Mouse (Mus musculus) forebrain, embryonic 12.5 days (tissue): ENCODE results near the gene Pigc. TPM values are rescaled to one million over a fixed set of nuclear protein-coding genes. Genes with fewer than 3 reads are reported as not detected.

Experiments used
- ATAC-seq: fragments of 200-750 bp; cut with Nextera tagmentation; 2 replicates; pipeline ENCODE4 v1.8.0; 2017; ENCODE audit warnings: moderate TSS enrichment; ENCODE audit not compliant: low FRiP score
- H3K27ac ChIP-seq: fragments of 300-500 bp; sonication (generic); 2 replicates; pipeline ENCODE4 v1.5.1; 2016; ENCODE audit warnings: mild to moderate bottlenecking
- H3K27me3 ChIP-seq: fragments of 300-500 bp; sonication (generic); 2 replicates; pipeline ENCODE4 v1.6.1; 2016; ENCODE audit warnings: mild to moderate bottlenecking
- H3K36me3 ChIP-seq: fragments of 300-500 bp; sonication (generic); replicated peaks from 2 replicates; pipeline ENCODE4 v1.6.1; 2016; ENCODE audit warnings: mild to moderate bottlenecking
- H3K4me1 ChIP-seq: fragments of 300-500 bp; sonication (generic); 2 replicates; pipeline ENCODE4 v1.6.1; 2016
- H3K4me2 ChIP-seq: fragments of 300-500 bp; sonication (generic); 2 replicates; pipeline ENCODE4 v1.6.1; 2016; ENCODE audit warnings: mild to moderate bottlenecking, moderate library complexity
- H3K4me3 ChIP-seq: fragments of 300-500 bp; sonication (generic); replicated peaks from 2 replicates; pipeline ENCODE4 v1.5.1; 2016; ENCODE audit warnings: mild to moderate bottlenecking
- H3K9ac ChIP-seq: fragments of 300-500 bp; sonication (generic); 2 replicates; pipeline ENCODE4 v1.6.1; 2016; ENCODE audit warnings: mild to moderate bottlenecking
- H3K9me3 ChIP-seq: fragments of 300-500 bp; sonication (generic); 2 replicates; pipeline ENCODE4 v1.6.1; 2016
- WGBS: fragments of 180-500 bp; shearing (Covaris S2); methylation state at CpG from one replicate; pipeline ENCODE4 v1.1.7; 2016; 5-methylcytosine and 5-hydroxymethylcytosine counted together
- polyA plus RNA-seq: library from polyadenylated mRNA; unstranded; fragments of >200 nt; fragmentation: Nextera tagmentation; extraction: Ambion mirVana; gene quantifications from 2 replicates; pipeline ENCODE4 v1.2.1, GENCODE M21; 2016

Gene Pigc
- 29.1 and 29.4 TPM in 2 replicates for polyA plus RNA-seq

DNA sequence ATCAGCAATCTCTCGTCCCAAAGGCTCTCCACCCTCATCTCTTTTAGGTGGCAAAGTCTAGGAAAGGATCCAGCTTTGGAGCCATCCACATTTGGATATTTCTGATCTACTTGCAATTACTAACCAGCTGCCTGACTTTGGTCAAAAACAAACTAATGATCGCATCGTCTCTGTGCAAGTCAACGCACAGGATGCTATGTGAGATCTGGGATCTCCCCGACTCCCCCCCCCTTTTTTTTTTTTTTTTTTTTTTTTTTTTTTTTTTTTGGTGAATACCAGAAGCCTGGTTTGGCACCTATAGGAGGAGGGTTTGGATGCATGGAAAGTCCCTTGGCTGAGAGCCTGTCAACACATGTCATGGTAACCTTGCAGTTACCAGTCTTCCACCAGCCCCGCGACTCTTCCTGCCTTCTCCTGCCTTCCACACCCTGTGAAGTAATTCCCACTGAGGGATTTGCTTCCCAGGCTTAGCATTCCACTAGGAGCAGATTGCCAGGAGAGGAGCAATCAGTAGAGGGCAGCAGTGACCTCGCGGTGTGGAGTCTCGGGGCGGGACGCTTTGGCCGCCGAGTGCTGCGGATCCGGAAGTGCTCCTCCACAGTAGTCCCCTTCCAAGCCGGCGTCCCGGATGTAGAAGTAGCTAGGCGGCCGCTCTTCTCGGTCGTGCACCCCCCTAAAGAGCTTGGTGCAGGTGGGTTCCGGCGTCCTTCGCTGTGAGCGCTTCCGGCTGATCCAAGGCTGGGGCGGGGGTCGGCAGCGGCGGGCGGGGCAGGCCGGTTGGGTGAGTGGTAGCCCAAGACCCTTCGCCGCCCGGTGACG, at the start of gene Pigc:
Gene Pigc (plus strand): TSS at position 598 of the 819 bp plus-strand sequence.
- Histone ChIP-seq H3K27ac (peak within 1 kb of the TSS; percentile 81; the same call in 1 of the 2 replicates), H3K4me3 (peak within 1 kb of the TSS; percentile 69), H3K4me1 (peaks cover 11% of the 10 kb centered on the region), H3K4me2 (peak within 1 kb of the TSS; percentile 52), H3K9me3 (no peaks in the 10 kb centered on the region), H3K27me3 (0 out of 2 replicates have a peak, but pooled peaks cover under 1% of the 10 kb centered on the region), H3K9ac (peak within 1 kb of the TSS; percentile 72), H3K36me3 (peaks cover 6% of the 10 kb centered on the region; the same call in 1 of the 2 replicates)
- WGBS = 4% methylated on average over 38 of the region's 38 CpGs
- ATAC-seq = peak; percentile 99

DNA sequence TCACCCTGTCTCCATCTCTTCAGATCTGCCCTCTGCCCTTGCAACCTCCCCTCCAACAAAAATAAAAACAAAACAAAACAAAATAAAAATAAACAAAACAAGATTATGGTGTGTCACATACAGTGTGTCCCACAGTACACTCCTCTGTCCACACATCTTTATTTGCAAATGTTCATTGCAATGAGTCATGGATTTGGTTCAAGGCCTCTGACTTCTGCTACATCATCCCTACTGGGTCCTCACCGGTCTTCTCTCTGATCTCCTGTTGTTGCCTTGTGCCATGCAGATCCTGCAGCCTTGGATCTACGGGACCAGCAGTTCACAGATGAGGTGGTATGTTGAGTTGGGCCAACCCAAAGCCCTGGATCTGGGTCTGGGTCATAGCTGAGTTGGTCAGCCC, 49.4 kb upstream of the Pigc start:
- 95% methylated on average over 2 of the region's 2 CpGs for WGBS
- no peak overlapping the region for H3K27ac ChIP-seq
- no peak overlapping the region for H3K4me2 ChIP-seq
- H3K4me1 ChIP-seq = peaks cover 8% of the 10 kb centered on the region; the same call in 1 of the 2 replicates
- ATAC-seq = no peak
- H3K4me3 ChIP-seq = no peak overlapping the region
- no peak overlapping the region for H3K9ac ChIP-seq
- H3K9me3 ChIP-seq = no peaks in the 10 kb centered on the region
- H3K36me3 ChIP-seq = no peaks in the 10 kb centered on the region
- H3K27me3 ChIP-seq = no peaks in the 10 kb centered on the region

DNA sequence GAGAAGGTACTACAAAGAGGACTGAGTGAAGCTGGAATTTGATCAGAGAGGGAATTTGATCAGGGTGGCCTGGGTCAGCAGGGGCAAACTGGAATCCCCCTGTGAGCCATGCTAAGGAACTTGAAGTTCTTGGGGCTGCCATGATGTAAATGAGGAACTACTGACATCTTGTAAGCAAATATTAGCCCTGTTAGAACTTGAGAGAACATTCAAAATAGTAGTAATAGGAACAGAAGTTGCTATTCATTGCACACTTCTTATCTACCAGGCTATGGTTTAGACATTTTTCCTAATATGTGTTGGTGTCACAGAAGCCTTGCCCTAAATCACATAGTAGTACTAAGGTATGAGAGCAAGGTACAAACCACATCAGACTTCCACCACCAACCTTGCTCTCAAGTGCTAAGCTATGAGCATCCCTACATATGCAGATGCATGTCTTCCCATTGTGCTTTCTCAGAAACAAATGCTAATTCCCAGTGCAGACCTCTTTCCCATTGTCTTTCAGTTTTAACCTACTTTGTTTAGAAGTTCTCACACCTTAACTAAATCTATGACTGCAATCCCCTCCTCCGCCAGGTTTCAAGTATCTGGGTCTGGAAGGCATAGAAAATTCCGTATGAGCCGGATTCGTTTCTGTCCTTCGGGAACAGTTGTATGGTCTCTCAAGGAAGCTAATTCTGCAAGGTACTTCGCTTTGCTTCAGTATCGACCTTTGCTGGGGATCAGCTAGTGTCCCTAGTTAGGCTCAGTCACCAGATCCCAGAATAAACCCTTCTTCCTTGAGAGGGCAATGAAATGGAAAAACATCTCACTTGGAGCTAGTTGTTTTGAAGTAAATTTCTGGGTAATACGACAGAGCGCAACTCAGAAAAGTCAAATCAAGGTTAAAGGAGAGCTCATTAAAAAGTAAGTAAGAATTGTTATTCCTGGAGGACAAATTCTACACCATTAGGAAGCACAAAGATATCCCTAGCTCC, 48.2 kb upstream of the Pigc start:
- H3K36me3 ChIP-seq = no peaks in the 10 kb centered on the region
- H3K27ac ChIP-seq = no peak overlapping the region
- no peak for ATAC-seq
- H3K4me2 ChIP-seq = no peak overlapping the region
- peaks cover 8% of the 10 kb centered on the region; the same call in 1 of the 2 replicates for H3K4me1 ChIP-seq
- WGBS = 87% methylated on average over 9 of the region's 9 CpGs
- no peak overlapping the region for H3K4me3 ChIP-seq
- no peaks in the 10 kb centered on the region for H3K27me3 ChIP-seq
- H3K9ac ChIP-seq = no peak overlapping the region
- no peaks in the 10 kb centered on the region for H3K9me3 ChIP-seq

DNA sequence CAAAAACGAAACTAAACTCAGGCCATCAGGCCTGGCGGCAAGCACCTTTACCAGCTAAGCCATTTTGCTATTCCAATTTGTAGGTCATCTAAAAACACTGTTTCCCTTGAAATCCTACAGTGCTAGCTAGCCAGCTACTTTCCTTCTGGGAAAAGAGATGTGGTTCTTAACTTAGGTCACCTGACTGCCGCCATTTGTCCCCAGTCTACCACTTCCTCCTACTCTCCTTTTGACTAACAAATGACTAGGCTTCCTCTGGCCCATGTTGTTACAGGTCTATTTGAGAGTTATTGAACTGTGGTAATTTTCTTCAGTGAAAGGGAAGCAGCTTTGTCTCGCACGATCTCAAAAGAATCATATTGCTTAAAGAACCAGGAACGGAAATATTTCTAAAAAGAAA, 47.1 kb upstream of the Pigc start:
- Histone ChIP-seq H3K4me3 (no peak overlapping the region), H3K9me3 (no peaks in the 10 kb centered on the region), H3K36me3 (no peaks in the 10 kb centered on the region), H3K4me2 (no peak overlapping the region), H3K27ac (no peak overlapping the region), H3K4me1 (peaks cover 8% of the 10 kb centered on the region; the same call in 1 of the 2 replicates), H3K9ac (no peak overlapping the region), H3K27me3 (no peaks in the 10 kb centered on the region)
- 68% methylated on average over 6 of the region's 6 CpGs for WGBS
- no peak for ATAC-seq

DNA sequence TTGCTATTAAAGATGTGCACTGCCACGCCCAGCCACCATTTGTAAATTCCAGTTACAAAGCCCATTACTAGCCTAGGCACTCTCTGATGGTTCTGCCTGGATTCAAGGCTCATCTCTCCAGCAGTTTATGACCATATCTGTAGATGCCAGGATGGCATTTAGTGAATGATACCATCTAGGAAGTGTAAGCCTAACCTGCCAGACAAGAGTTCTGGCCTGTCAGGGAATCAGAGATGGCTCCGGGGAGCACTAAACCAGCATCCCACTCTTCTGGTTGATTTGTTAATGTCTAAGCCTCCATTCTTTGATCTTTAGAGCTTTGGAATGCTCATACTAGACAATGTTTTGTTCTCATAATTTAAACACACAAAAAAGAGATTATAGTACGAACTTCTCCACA, 44.7 kb upstream of the Pigc start:
- WGBS = 52% methylated on average over 3 of the region's 3 CpGs
- H3K9ac ChIP-seq = no peak overlapping the region
- H3K4me3 ChIP-seq = no peak overlapping the region
- H3K36me3 ChIP-seq = no peaks in the 10 kb centered on the region
- no peaks in the 10 kb centered on the region for H3K27me3 ChIP-seq
- no peaks in the 10 kb centered on the region for H3K9me3 ChIP-seq
- ATAC-seq = no peak
- no peak overlapping the region for H3K27ac ChIP-seq
- H3K4me2 ChIP-seq = no peak overlapping the region
- H3K4me1 ChIP-seq = no peaks in the 10 kb centered on the region

DNA sequence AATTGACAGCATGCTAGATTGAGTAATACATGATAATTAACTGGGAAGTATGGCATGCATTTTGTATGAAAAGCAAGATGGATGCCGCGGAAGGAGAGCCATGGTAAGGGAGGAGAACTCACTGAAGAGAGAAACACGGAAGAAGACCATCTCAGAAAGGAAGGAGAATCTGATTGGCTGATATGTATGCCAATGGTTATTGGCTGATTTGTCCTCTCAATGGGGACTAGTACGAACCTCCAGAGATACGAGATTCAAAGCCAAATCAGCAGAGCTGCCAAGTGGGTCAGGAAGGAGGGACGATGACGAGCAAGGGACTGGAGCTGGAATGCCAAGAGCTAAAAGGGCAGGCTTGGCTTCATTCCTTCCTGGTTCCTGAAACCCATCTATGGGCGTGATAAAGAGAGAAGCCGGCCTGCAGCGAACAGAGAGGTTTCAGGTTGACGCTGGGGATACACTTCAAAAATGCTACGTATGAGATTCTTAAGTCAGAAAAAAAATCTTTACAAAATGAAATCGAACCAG, 43.6 kb upstream of the Pigc start:
- Histone ChIP-seq H3K4me1 (no peaks in the 10 kb centered on the region), H3K36me3 (no peaks in the 10 kb centered on the region), H3K9me3 (no peaks in the 10 kb centered on the region), H3K4me2 (no peak overlapping the region), H3K9ac (no peak overlapping the region), H3K4me3 (no peak overlapping the region), H3K27me3 (no peaks in the 10 kb centered on the region), H3K27ac (no peak overlapping the region)
- ATAC-seq = no peak
- 87% methylated on average over 13 of the region's 13 CpGs for WGBS

DNA sequence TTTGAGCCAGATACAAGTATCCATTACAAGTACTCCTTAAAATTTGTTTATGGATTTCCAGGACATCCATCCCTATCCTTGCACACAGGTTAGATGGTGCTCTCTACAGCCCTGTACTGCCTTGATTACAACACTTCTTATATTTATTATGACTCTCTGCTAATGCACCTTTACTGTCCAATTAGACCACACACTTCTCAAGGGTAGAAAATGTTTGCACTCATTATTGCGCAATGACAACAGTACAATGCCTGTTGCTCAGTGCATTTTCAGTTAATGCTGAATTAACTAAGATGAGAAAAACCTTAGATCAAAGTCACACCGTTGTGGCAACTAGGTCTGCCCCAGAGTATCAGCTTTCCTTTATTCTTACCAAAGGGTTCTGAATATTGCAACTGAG, 41.0 kb upstream of the Pigc start:
- Histone ChIP-seq H3K4me3 (no peak overlapping the region), H3K27me3 (no peaks in the 10 kb centered on the region), H3K9me3 (no peaks in the 10 kb centered on the region), H3K36me3 (no peaks in the 10 kb centered on the region), H3K27ac (no peak overlapping the region), H3K9ac (no peak overlapping the region), H3K4me1 (no peaks in the 10 kb centered on the region), H3K4me2 (no peak overlapping the region)
- no peak for ATAC-seq
- 86% methylated on average over 2 of the region's 2 CpGs for WGBS

DNA sequence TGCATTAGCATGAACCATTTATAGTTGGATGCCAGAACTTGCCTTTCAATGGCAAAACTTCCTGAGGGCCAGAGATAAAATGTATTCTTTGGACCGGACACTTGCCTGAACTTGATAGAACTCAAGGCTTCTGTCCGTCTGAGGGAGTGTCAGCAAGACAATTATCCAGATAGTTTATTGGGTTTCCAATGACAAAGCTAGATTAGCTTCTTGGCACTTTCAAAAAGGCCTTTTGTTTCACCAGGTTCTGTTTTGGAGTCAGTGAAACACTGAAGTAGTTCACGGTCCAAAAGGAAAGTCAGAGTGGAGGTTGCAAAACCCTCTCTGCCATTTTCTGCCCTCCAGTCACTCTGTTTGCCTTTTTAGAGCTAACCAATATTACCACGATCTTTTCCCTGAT, 37.7 kb upstream of the Pigc start:
- no peaks in the 10 kb centered on the region for H3K4me1 ChIP-seq
- H3K4me2 ChIP-seq = no peak overlapping the region
- H3K9me3 ChIP-seq = no peaks in the 10 kb centered on the region
- H3K4me3 ChIP-seq = no peak overlapping the region
- 72% methylated on average over 4 of the region's 4 CpGs for WGBS
- H3K9ac ChIP-seq = no peak overlapping the region
- no peaks in the 10 kb centered on the region for H3K27me3 ChIP-seq
- H3K36me3 ChIP-seq = no peaks in the 10 kb centered on the region
- ATAC-seq = no peak
- H3K27ac ChIP-seq = no peak overlapping the region

DNA sequence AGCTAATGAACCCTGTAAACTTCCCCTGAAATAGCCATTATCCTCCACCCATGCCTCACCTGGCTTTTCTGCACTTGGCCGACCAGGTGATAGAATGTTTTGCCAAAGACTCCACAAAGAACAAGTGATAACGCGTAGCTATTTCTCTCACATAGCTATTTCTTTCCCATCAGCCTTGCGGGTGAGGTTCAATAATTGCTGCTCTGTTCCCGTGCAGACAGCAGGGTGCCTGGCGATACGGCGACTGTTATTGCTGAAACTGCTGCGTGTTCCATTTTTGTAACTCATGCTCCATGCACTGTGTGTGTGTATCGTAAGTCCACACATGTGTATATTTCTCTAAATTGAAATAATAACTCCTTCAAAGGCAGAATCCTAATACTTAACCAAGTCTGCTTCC, 37.2 kb upstream of the Pigc start:
- Histone ChIP-seq H3K27ac (no peak overlapping the region), H3K4me2 (no peak overlapping the region), H3K4me3 (no peak overlapping the region), H3K9ac (no peak overlapping the region), H3K9me3 (no peaks in the 10 kb centered on the region), H3K27me3 (no peaks in the 10 kb centered on the region), H3K36me3 (no peaks in the 10 kb centered on the region), H3K4me1 (no peaks in the 10 kb centered on the region)
- ATAC-seq = no peak
- 87% methylated on average over 10 of the region's 10 CpGs for WGBS

DNA sequence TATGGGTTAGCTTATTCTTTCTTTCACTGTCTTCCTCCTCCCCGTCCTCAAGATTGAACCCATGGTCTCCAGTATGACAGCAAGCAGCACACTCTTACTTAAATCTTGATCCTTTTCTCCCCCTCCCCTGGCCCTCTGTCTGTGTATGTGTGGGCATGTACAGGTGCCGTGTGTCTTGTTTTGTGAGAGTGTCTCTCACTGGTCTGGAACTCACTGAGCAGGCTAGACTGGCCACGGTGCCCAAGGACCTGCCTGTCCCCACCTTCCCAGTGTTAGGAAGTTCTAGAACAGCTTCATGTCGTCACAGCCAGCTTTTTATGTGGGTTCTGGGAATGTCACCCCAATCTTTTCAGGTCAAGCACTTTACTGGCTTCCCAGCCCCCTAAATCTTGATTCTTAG, 36.7 kb upstream of the Pigc start:
- Histone ChIP-seq H3K36me3 (no peaks in the 10 kb centered on the region), H3K4me2 (no peak overlapping the region), H3K9ac (no peak overlapping the region), H3K4me1 (no peaks in the 10 kb centered on the region), H3K27ac (no peak overlapping the region), H3K4me3 (no peak overlapping the region), H3K27me3 (no peaks in the 10 kb centered on the region), H3K9me3 (no peaks in the 10 kb centered on the region)
- WGBS = 89% methylated on average over 4 of the region's 4 CpGs
- ATAC-seq = no peak

DNA sequence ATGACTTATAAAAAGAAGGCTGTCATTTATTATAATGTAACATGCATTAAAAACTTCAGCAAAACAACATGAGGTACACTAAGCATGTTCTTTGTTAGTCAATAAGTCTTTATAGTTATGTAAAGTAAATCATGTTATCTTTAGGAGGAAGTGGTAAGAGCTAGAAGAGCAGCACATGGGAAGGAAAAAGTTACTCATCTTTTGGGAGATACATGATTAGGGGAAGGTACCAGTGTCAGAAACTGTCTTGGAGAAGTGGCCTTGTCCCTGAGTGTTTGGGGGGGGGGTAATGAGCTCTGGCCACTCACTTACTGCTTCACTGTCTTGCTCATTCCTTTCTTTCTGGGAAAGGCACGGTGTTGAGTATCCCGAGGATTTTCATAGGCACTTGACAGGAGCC, 26.9 kb upstream of the Pigc start:
- Histone ChIP-seq H3K9ac (no peak overlapping the region), H3K4me2 (no peak overlapping the region), H3K36me3 (no peaks in the 10 kb centered on the region), H3K4me1 (no peaks in the 10 kb centered on the region), H3K27ac (no peak overlapping the region), H3K27me3 (no peaks in the 10 kb centered on the region), H3K4me3 (no peak overlapping the region), H3K9me3 (no peaks in the 10 kb centered on the region)
- WGBS = 80% methylated on average over 2 of the region's 2 CpGs
- no peak for ATAC-seq
